Mouse (Mus musculus) thymus, adult 2 months (tissue): Measurements from ENCODE around the gene Igsf21.

ENCODE experiments used
- CTCF ChIP-seq: fragments of 200-500 bp; IDR thresholded peaks from 2 replicates; pipeline ENCODE4 v1.5.1; 2012; ENCODE audit warnings: mild to moderate bottlenecking, control low read depth, low read length, moderate library complexity, borderline replicate concordance; ENCODE audit not compliant: control insufficient read depth, poor library complexity, insufficient read depth; ENCODE audit errors: extremely low read depth
- POLR2A ChIP-seq: fragments of 200-500 bp; IDR thresholded peaks from 2 replicates; pipeline ENCODE4 v1.6.1; 2012; ENCODE audit warnings: mild to moderate bottlenecking, low read length, control low read depth, moderate library complexity; ENCODE audit not compliant: control insufficient read depth, poor library complexity, insufficient read depth; ENCODE audit errors: extremely low read depth

GRCm38 (mm10) chr4:140023833-140024232, 222.8 kb downstream of the Igsf21 start:
- no peak for TF ChIP-seq CTCF
- TF ChIP-seq POLR2A, result no peak
